In genomic region chr5:53049046-53049445, GRCm38 (mm10) we compare ENCODE assay signal across 9 mouse cellular contexts. TPM values are rescaled to one million over a fixed set of nuclear protein-coding genes. Genes with fewer than 3 reads are reported as not detected.
A peak's percentile ranks its signal among the peaks of the same experiment; 100 is the strongest.
DNase-seq lines count a peak whose midpoint lies in the region; ATAC-seq and TF ChIP-seq lines count a peak whose summit lies in the region.
"Had no signal": no experiment of that assay in that cellular context is flagged by ENCODE, and none has a peak within 500 bp of the region (broad histone marks: within the 10 kb centered on the region; RNA-seq: fewer than 3 reads in every experiment).

No protein-coding gene starts in this region.

- peak overlapping the region; percentile 64 for H3K4me2 ChIP-seq in hindbrain, postnatal 0 days (ENCODE audit: low read depth, low read length)
- H3K4me2 ChIP-seq in liver, embryonic 12.5 days: peak overlapping the region; percentile 52
- H3K4me2 ChIP-seq in neural tube, embryonic 11.5 days (ENCODE audit: low read depth): peak overlapping the region; percentile 65

- peak; percentile 63 for ATAC-seq in hindbrain, postnatal 0 days
- ATAC-seq in liver, embryonic 12.5 days: no peak
- ATAC-seq in neural tube, embryonic 11.5 days (ENCODE audit: insufficient read depth, low FRiP score, low TSS enrichment): no peak

- 2% methylated on average over 39 of the region's 39 CpGs for WGBS in hindbrain, postnatal 0 days
- 7% methylated on average over 39 of the region's 39 CpGs for WGBS in liver, embryonic 12.5 days (ENCODE audit: insufficient replicate concordance)
- 2% methylated on average over 38 of the region's 39 CpGs for WGBS in neural tube, embryonic 11.5 days

- no peak overlapping the region for H3K27ac ChIP-seq in hindbrain, postnatal 0 days
- no peak overlapping the region for H3K27ac ChIP-seq in liver, embryonic 12.5 days
- no peak overlapping the region for H3K27ac ChIP-seq in neural tube, embryonic 11.5 days (ENCODE audit: low read depth, low read length)

- peak overlapping the region; percentile 37; the same call in 1 of the 2 replicates for H3K9ac ChIP-seq in hindbrain, postnatal 0 days (replicated peaks; ENCODE audit: low read length)
- H3K9ac ChIP-seq in liver, embryonic 12.5 days: no peak overlapping the region
- peak overlapping the region; percentile 32 for H3K9ac ChIP-seq in neural tube, embryonic 11.5 days (ENCODE audit: low read length)

- no peaks in the 10 kb centered on the region for H3K36me3 ChIP-seq in hindbrain, postnatal 0 days (ENCODE audit: insufficient read depth, low read length)
- no peaks in the 10 kb centered on the region for H3K36me3 ChIP-seq in liver, embryonic 12.5 days
- no peaks in the 10 kb centered on the region for H3K36me3 ChIP-seq in neural tube, embryonic 11.5 days (ENCODE audit: control insufficient read depth, insufficient read depth, low read length)

- H3K27me3 ChIP-seq in hindbrain, postnatal 0 days (ENCODE audit: insufficient read depth, low read length): peaks cover 14% of the 10 kb centered on the region
- peaks cover 27% of the 10 kb centered on the region for H3K27me3 ChIP-seq in liver, embryonic 12.5 days (replicated peaks)
- peaks cover 16% of the 10 kb centered on the region for H3K27me3 ChIP-seq in neural tube, embryonic 11.5 days (ENCODE audit: control insufficient read depth, insufficient read depth, low read length)

- no peaks in the 10 kb centered on the region for H3K4me1 ChIP-seq in hindbrain, postnatal 0 days (ENCODE audit: insufficient read depth, low read length)
- H3K4me1 ChIP-seq in liver, embryonic 12.5 days: no peaks in the 10 kb centered on the region
- 0 out of 2 replicates have a peak, but pooled peaks cover 5% of the 10 kb centered on the region for H3K4me1 ChIP-seq in neural tube, embryonic 11.5 days (ENCODE audit: control insufficient read depth, insufficient read depth, low read length)

- TF ChIP-seq POLR2A in brain, embryonic 14.5 days (IDR thresholded peaks at IDR 0.05; ENCODE audit: borderline replicate concordance, extremely low read depth, insufficient read depth, insufficient read length, poor library complexity, severe bottlenecking): no peak

- DNase-seq in adrenal gland, adult 2 months: peak; percentile 10
- no peak for DNase-seq in adrenal gland, postnatal 25 days
- peak; percentile 34 for DNase-seq in brain, embryonic 14.5 days (ENCODE audit: low read depth)
- DNase-seq in hindbrain, postnatal 0 days (ENCODE audit: low spot score): peak; percentile 37
- DNase-seq in neural tube, embryonic 11.5 days (ENCODE audit: low spot score): peak; percentile 24
- DNase-seq in adrenal gland, adult 8-10 months: no peak
- no peak for DNase-seq in thymus, postnatal 36 days

- H3K4me3 ChIP-seq in hindbrain, postnatal 0 days (ENCODE audit: low read length): peak overlapping the region; percentile 36
- peak overlapping the region; percentile 19 for H3K4me3 ChIP-seq in liver, embryonic 12.5 days
- peak overlapping the region; percentile 25 for H3K4me3 ChIP-seq in neural tube, embryonic 11.5 days (ENCODE audit: low read depth, low read length)

- TF ChIP-seq CTCF in brain, embryonic 14.5 days (IDR thresholded peaks at IDR 0.05; ENCODE audit: borderline replicate concordance, extremely low read depth, insufficient read depth, insufficient read length): no peak
- no peak for TF ChIP-seq CTCF in hindbrain, postnatal 0 days (IDR thresholded peaks at IDR 0.05; ENCODE audit: low read depth)

- H3K9me3 ChIP-seq in hindbrain, postnatal 0 days (ENCODE audit: low read length): no peaks in the 10 kb centered on the region
- no peaks in the 10 kb centered on the region for H3K9me3 ChIP-seq in liver, embryonic 12.5 days (replicated peaks)
- H3K9me3 ChIP-seq in neural tube, embryonic 11.5 days (ENCODE audit: control insufficient read depth, low read length): no peaks in the 10 kb centered on the region

RNA-seq across cellular contexts. Expression of gene Slc34a2, which starts 11.2 kb away (rescaled TPM):
- under 1 TPM in 1 of 2 experiments, not detected in 1; 0.17 TPM for total RNA-seq in adrenal gland, adult 2 months (2021)
- 0.06 TPM in 1 of 2 replicates, not detected in the other for polyA plus RNA-seq in adrenal gland, adult 2 months (2012; rRNA removed)
- total RNA-seq in adrenal gland, postnatal 25 days (2021): not detected in 2 replicates
- 0.04 and 0.11 TPM in 2 replicates for polyA plus RNA-seq in brain, embryonic 14.5 days (2012; rRNA removed)
- 0.07 and 0.68 TPM in 2 replicates for total RNA-seq in hindbrain, postnatal 0 days (2014; rRNA removed)
- polyA plus RNA-seq in hindbrain, postnatal 0 days (2015; fragmentation: Nextera tagmentation; extraction: Ambion mirVana): 0.16 and 0.29 TPM in 2 replicates
- polyA plus RNA-seq in liver, embryonic 12.5 days (2016; fragmentation: Nextera tagmentation; extraction: Ambion mirVana): not detected in 2 replicates
- not detected in 2 replicates for polyA plus RNA-seq in neural tube, embryonic 11.5 days (2014; fragmentation: Nextera tagmentation; extraction: Ambion mirVana)
- not detected for total RNA-seq in adrenal gland, adult 8-10 months (2022)
- total RNA-seq: common myeloid progenitor, adult 5-6 weeks had no signal

Comparison
In these comparisons a context has a peak if more than half of its experiments do, and no peak if none do; other contexts are left out.
1. DNase-seq: peak in adrenal gland, adult 2 months (single experiment), brain, embryonic 14.5 days (single experiment), hindbrain, postnatal 0 days (single experiment) and neural tube, embryonic 11.5 days (single experiment); none in adrenal gland, postnatal 25 days (single experiment), adrenal gland, adult 8-10 months (single experiment) and thymus, postnatal 36 days (0 of 2).
2. Peak in every context shown above with its lines, with median percentiles within 50 percentile points of each other: H3K4me2 ChIP-seq and H3K4me3 ChIP-seq.